Mouse (Mus musculus) cerebellum, adult 2 months (tissue): ENCODE measurements around the gene Nup54.

Experiments used
- CTCF ChIP-seq: fragments of 200-500 bp; IDR thresholded peaks from 2 replicates; pipeline ENCODE4 v1.5.1; 2011; ENCODE audit warnings: low read depth, mild to moderate bottlenecking, control low read depth, low read length, moderate library complexity, borderline replicate concordance; ENCODE audit not compliant: insufficient read depth
- POLR2A ChIP-seq: fragments of 200-500 bp; IDR thresholded peaks from 2 replicates; pipeline ENCODE4 v1.6.1; 2011; ENCODE audit warnings: low read length, control low read depth, borderline replicate concordance; ENCODE audit not compliant: insufficient read depth

DNA sequence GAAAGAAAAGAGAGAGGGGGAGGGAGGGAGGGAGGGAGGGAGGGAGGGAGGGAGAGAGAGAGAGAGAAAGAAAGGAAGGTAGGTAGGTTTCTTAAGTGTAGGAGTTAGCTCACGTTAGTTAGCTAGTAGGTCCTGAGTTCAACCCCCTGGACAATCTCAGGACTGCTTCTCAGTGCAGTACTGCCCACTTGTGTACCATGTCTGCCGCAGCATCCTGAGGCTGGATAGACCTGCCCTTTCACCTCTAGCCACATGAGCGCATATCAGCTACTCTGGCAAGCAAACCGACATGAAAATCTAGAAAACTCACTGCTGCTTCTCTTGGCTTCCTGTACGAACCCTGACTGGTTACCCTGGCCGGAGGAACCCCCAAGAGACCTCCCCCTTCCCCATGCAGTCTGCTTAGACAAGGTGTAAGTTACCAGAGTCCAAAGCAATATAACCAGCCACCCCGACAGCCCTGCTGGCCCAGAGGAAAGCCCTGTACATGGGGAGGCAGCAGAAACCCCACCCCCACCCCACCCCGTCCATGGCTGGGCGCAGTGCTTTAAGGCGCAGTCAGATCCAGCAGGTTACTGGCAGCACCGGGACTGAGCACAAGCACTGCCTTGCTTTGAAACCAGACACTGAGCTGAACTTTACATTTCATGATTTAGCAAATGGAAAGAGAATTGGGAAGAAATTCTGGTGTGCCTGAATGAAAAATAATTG, 21.6 kb downstream of the Nup54 start:
- TF ChIP-seq CTCF, result no peak
- TF ChIP-seq POLR2A, result no peak
